Mouse (Mus musculus) Muller cell, postnatal 12 days (primary cell): ENCODE results near the gene Psmd8.
"Not testable (repeated sequence)": the region's sequence is repeated elsewhere in the genome, so short reads cannot be mapped to it uniquely, and the experiment has no call there.

Source experiments
- DNase-seq: peaks from one replicate; pipeline ENCODE4 v3.0.0-alpha.2; 2015; ENCODE audit errors: inconsistent ontology term

The Psmd8 gene

GRCm38 (mm10) chr7:29180077-29180853, at the start of gene Psmd8:
Gene Psmd8, minus strand, starts transcription at chr7:29180701.
- peak; percentile 98 for DNase-seq

- no peak for DNase-seq
Observed at GRCm38 (mm10) chr7:29228202-29228601, 47.7 kb upstream of the Psmd8 start.

- no peak for DNase-seq
Observed at GRCm38 (mm10) chr7:29225520-29225919, 45.0 kb upstream of the Psmd8 start.

- DNase-seq, result no peak
Observed at GRCm38 (mm10) chr7:29224756-29225394, 44.4 kb upstream of the Psmd8 start.

GRCm38 (mm10) chr7:29214846-29215245, 34.3 kb upstream of the Psmd8 start:
- no peak for DNase-seq

- no peak for DNase-seq
Observed at GRCm38 (mm10) chr7:29214236-29214635, 33.7 kb upstream of the Psmd8 start.

- no peak for DNase-seq
Observed at GRCm38 (mm10) chr7:29213675-29214082, 33.2 kb upstream of the Psmd8 start, which contains the start of gene Catsperg1. Gene Catsperg1, minus strand, starts transcription at chr7:29214035.

GRCm38 (mm10) chr7:29212775-29213560, 32.5 kb upstream of the Psmd8 start:
- not testable (repeated sequence) for DNase-seq

GRCm38 (mm10) chr7:29212199-29212765, 31.8 kb upstream of the Psmd8 start:
- DNase-seq, result no peak

- DNase-seq, result peak; percentile 90
Observed at GRCm38 (mm10) chr7:29211415-29212198, 31.1 kb upstream of the Psmd8 start.

GRCm38 (mm10) chr7:29211013-29211412, 30.5 kb upstream of the Psmd8 start:
- DNase-seq, result not testable (repeated sequence)

GRCm38 (mm10) chr7:29202577-29202976, 22.1 kb upstream of the Psmd8 start:
- no peak for DNase-seq

- not testable (repeated sequence) for DNase-seq
Observed at GRCm38 (mm10) chr7:29194230-29194629, 13.7 kb upstream of the Psmd8 start.

GRCm38 (mm10) chr7:29181323-29181722, 822 bp upstream of the Psmd8 start:
- DNase-seq, result not testable (repeated sequence)

- no peak for DNase-seq
Observed at GRCm38 (mm10) chr7:29180854-29181236, 344 bp upstream of the Psmd8 start.

- DNase-seq, result peak; percentile 68
Observed at GRCm38 (mm10) chr7:29179323-29179722, 1.2 kb downstream of the Psmd8 start.

- DNase-seq, result no peak
Observed at GRCm38 (mm10) chr7:29178106-29178505, 2.4 kb downstream of the Psmd8 start.

GRCm38 (mm10) chr7:29172390-29173016, 8.0 kb downstream of the Psmd8 start:
- no peak for DNase-seq

GRCm38 (mm10) chr7:29171562-29172097, 8.9 kb downstream of the Psmd8 start:
- no peak for DNase-seq
